Mouse (Mus musculus): ENCODE results near the gene Stk39.

DNA sequence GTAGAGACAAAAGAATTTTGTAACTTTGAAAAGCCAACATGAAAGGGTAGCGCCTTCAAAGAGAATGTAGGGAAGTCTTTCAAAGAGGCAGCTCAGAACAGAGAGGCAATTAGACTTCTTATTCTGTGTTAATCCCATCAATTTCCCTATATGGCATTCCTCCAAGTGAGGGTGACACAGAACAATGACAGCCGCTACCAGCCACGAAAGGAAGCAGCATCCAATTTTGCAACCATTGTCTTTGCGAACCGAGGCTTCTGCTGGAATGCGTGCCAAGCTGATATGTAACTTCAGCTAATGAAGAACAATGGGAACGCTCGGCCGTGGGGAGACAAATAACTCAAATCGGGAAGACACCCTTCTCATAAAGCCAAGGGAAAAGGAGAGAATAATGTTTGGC, 151.4 kb downstream of the Stk39 start:
- TF ChIP-seq CTCF (IDR thresholded peaks at IDR 0.05) (no peak), EP300 (IDR thresholded peaks at IDR 0.05) (no peak)

All from lung, postnatal 0 days (tissue).